Mouse (Mus musculus) heart, embryonic 16.5 days (tissue): ENCODE data around the gene Med19. TPM values are rescaled to one million over a fixed set of nuclear protein-coding genes. Genes with fewer than 3 reads are reported as not detected.

Experiments
- ATAC-seq: fragments of 200-750 bp; cut with Nextera tagmentation; replicated peaks from 2 replicates; pipeline ENCODE4 v1.8.0; 2017; ENCODE audit warnings: moderate number of reproducible peaks; ENCODE audit not compliant: insufficient read depth, low FRiP score; ENCODE audit errors: extremely low read depth
- H3K27ac ChIP-seq: fragments of 300-500 bp; sonication (generic); 2 replicates; pipeline ENCODE4 v1.5.1; 2014; ENCODE audit warnings: mild to moderate bottlenecking, low read length, control low read depth, moderate library complexity
- H3K27me3 ChIP-seq: fragments of 300-500 bp; sonication (generic); 2 replicates; pipeline ENCODE4 v1.6.1; 2014; ENCODE audit warnings: low read length, mixed read lengths; ENCODE audit not compliant: control insufficient read depth, insufficient read depth
- H3K36me3 ChIP-seq: fragments of 300-500 bp; sonication (generic); 2 replicates; pipeline ENCODE4 v1.6.1; 2014; ENCODE audit not compliant: control insufficient read depth, insufficient read depth
- H3K4me1 ChIP-seq: fragments of 300-500 bp; sonication (generic); 2 replicates; pipeline ENCODE4 v1.6.1; 2014; ENCODE audit warnings: low read length, mixed read lengths; ENCODE audit not compliant: control insufficient read depth, insufficient read depth
- H3K4me2 ChIP-seq: fragments of 300-500 bp; sonication (generic); 2 replicates; pipeline ENCODE4 v1.6.1; 2014; ENCODE audit warnings: low read depth, mild to moderate bottlenecking, control low read depth, low read length
- H3K4me3 ChIP-seq: fragments of 300-500 bp; sonication (generic); 2 replicates; pipeline ENCODE4 v1.5.1; 2014; ENCODE audit warnings: mild to moderate bottlenecking, control low read depth, low read length
- H3K9ac ChIP-seq: fragments of 300-500 bp; sonication (generic); 2 replicates; pipeline ENCODE4 v1.6.1; 2014; ENCODE audit warnings: low read length, control low read depth
- H3K9me3 ChIP-seq: fragments of 300-500 bp; sonication (generic); replicated peaks from 2 replicates; pipeline ENCODE4 v1.6.1; 2016; ENCODE audit warnings: low read length; ENCODE audit not compliant: control insufficient read depth
- WGBS: fragments of 180-500 bp; shearing (Covaris S2); extraction: QIAGEN DNeasy Blood & Tissue Kit; methylation state at CpG from one replicate; pipeline ENCODE4 v1.1.7; 2014; 5-methylcytosine and 5-hydroxymethylcytosine counted together
- polyA plus RNA-seq: library from polyadenylated mRNA; unstranded; fragments of >200 nt; fragmentation: Nextera tagmentation; extraction: Ambion mirVana; gene quantifications from 2 replicates; pipeline ENCODE4 v1.2.1, GENCODE M21; 2015

Med19 gene
- polyA plus RNA-seq, 1 experiment from 2014 or later, result 23.0 TPM

DNA sequence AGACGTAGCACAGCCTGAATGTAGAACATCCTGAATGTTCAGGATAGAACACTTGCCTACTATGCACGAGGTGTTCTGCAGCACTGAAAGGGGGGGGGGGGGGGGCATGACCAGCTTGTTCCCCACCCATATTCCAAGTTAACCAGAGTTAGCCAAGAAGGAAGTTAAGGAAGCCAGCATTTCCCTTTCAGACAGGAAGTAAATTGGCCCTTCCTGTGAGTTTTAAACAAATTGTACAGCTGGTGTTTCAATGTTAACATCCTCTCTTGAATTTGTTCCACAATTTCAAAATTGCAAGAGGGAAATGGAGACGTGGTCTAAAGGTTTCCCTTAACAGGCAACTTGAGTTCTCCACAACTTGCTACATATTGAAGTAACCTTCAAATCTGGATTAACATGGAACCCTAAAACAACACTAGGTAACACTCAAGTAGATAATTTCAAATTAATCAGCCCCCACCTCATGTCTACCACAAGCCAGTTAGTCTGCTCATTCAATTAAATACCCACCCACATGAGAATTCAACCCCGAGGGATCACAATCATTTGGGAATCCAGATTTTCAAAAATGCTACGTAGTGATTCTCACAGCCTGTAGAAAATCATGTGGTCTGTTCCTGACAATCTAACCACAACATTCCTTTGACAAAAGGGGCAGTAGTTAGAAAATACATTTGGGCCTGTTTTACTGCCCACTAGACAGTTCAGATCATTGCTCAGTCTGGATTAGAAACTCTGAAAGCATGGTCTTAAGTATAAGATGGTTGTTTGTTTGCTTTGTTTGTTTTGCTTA, 39.6 kb upstream of the Med19 start:
- Histone ChIP-seq H3K27ac (peak overlapping the region; percentile 97), H3K9ac (peak overlapping the region; percentile 8), H3K27me3 (no peaks in the 10 kb centered on the region), H3K9me3 (no peaks in the 10 kb centered on the region), H3K4me1 (peaks cover 82% of the 10 kb centered on the region), H3K4me3 (peak overlapping the region; percentile 16), H3K36me3 (0 out of 2 replicates have a peak, but pooled peaks cover 3% of the 10 kb centered on the region), H3K4me2 (peak overlapping the region; percentile 50)
- no peak for ATAC-seq
- WGBS, result 28% methylated on average over 5 of the region's 5 CpGs

- H3K4me1 ChIP-seq, result peaks cover 74% of the 10 kb centered on the region
These were observed 37.4 kb upstream of the Med19 start for GRCm38 (mm10) chr2:84640833-84641232.

GRCm38 (mm10) chr2:84646138-84646537, 32.1 kb upstream of the Med19 start:
- H3K36me3 ChIP-seq, result 0 out of 2 replicates have a peak, but pooled peaks cover 3% of the 10 kb centered on the region
- no peaks in the 10 kb centered on the region for H3K27me3 ChIP-seq
- no peaks in the 10 kb centered on the region for H3K9me3 ChIP-seq
- peaks cover 42% of the 10 kb centered on the region for H3K4me1 ChIP-seq
- H3K4me2 ChIP-seq, result peak overlapping the region; percentile 39
- H3K4me3 ChIP-seq, result no peak overlapping the region
- H3K9ac ChIP-seq, result no peak overlapping the region
- WGBS, result 25% methylated on average over 1 of the region's 1 CpGs
- ATAC-seq, result no peak
- H3K27ac ChIP-seq, result peak overlapping the region; percentile 61; the same call in 1 of the 2 replicates

More at GRCm38 (mm10) chr2:84640833-84641232, 37.4 kb upstream of the Med19 start:
- ATAC-seq, result no peak
- H3K36me3 ChIP-seq, result 0 out of 2 replicates have a peak, but pooled peaks cover 3% of the 10 kb centered on the region
- no peaks in the 10 kb centered on the region for H3K9me3 ChIP-seq
- no peaks in the 10 kb centered on the region for H3K27me3 ChIP-seq
- no peak overlapping the region; the same call in none of the 2 replicates for H3K27ac ChIP-seq
- no peak overlapping the region for H3K4me3 ChIP-seq
- no peak overlapping the region for H3K9ac ChIP-seq
- no peak overlapping the region for H3K4me2 ChIP-seq

DNA sequence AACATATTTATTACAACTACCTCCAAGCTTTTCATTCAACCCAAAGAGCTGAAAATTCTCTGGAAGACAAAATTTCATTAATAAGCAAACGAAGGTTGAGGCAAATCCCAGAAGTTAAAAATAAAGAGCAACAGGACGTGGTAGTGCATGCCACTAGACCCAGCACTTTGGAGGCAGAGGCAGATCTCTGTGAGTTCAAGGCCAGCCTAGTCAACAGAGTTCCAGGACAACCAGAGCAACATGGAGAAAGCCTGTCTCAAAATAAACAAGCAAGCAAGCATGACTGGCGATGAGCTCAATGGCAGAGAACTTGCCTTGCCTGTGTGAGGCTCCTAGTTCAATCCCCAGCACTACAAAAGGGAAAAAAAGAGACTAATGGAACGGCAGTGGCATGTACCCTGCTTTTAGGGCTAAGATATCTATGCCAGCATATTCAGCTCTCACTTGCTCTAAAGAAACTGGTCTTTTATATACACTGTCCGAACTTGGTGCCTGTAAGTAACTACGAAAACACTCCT, 31.1 kb upstream of the Med19 start:
- Histone ChIP-seq H3K9ac (no peak overlapping the region), H3K4me1 (peaks cover 35% of the 10 kb centered on the region), H3K27me3 (no peaks in the 10 kb centered on the region), H3K36me3 (0 out of 2 replicates have a peak, but pooled peaks cover 1% of the 10 kb centered on the region), H3K4me3 (no peak overlapping the region), H3K27ac (no peak overlapping the region), H3K9me3 (no peaks in the 10 kb centered on the region), H3K4me2 (peak overlapping the region; percentile 72)
- 79% methylated on average over 6 of the region's 6 CpGs for WGBS
- no peak for ATAC-seq

DNA sequence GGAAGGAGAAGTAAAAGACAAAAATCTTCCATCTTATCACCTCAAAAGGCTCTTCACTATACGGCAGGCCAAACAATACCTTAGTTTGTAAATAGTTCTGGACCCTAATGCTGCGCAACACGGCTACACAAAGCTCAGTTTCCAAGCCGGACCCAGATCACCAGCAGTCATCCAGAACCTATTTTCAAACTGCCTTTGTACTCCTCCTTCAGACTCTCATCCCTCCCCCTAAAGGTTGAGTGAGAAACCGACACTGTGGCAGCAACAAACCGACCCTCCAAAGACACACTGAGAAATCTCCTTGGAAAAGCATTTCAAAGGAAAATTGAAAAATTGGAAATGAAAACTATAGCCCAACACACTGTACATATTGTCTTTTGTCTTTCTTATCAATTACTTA, 29.8 kb upstream of the Med19 start:
- H3K9ac ChIP-seq, result peak overlapping the region; percentile 91
- H3K27ac ChIP-seq, result peak overlapping the region; percentile 57
- no peaks in the 10 kb centered on the region for H3K9me3 ChIP-seq
- no peaks in the 10 kb centered on the region for H3K27me3 ChIP-seq
- H3K4me2 ChIP-seq, result peak overlapping the region; percentile 72
- WGBS, result 12% methylated on average over 6 of the region's 6 CpGs
- H3K36me3 ChIP-seq, result no peaks in the 10 kb centered on the region
- no peak for ATAC-seq
- H3K4me1 ChIP-seq, result peaks cover 25% of the 10 kb centered on the region
- H3K4me3 ChIP-seq, result peak overlapping the region; percentile 61

GRCm38 (mm10) chr2:84649674-84650073, 28.5 kb upstream of the Med19 start:
- Histone ChIP-seq H3K4me3 (peak overlapping the region; percentile 80), H3K9ac (peak overlapping the region; percentile 91), H3K36me3 (no peaks in the 10 kb centered on the region), H3K4me1 (peaks cover 18% of the 10 kb centered on the region), H3K9me3 (no peaks in the 10 kb centered on the region), H3K4me2 (peak overlapping the region; percentile 72), H3K27me3 (no peaks in the 10 kb centered on the region), H3K27ac (peak overlapping the region; percentile 99)
- ATAC-seq, result no peak
- under 1% methylated on average over 10 of the region's 10 CpGs for WGBS

DNA sequence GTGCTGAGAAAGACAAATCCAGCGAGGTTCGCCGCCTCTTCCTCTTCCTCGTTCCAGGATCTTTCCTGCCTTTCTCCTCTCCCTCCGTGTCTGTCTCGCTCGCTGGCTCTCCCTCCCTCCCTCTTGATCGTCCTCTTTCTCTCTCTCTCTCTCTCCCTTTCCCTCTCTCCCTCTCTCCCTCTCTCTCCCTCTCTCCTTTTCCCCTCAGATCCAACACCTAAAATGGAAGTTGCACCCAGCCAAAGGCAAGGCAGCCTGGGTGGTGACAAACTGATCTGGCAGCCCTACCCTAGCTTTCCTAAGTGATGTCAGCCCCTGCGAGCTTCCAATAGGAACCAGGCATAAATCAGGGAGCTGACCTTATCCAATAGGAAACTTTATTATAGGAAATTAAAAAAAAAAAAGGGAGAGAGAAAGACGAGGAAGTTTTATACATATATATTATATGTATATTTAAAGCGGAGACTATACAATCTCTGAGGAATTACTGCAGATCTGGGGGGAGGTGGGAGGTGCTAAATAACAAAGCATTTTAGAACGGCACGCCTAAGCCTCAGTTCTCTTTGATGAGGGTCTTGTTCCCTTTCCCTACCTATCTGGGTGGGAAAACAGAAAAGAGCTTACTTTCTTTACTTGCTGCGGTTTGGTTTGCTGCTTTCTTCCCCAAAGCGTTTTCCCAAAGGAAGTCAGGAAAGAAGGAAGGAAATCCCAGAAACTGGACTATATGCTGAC, 27.6 kb upstream of the Med19 start, which contains the start of gene Ctnnd1:
Gene Ctnnd1, minus strand, starts transcription at position 302 of the 732 bp plus-strand sequence.
- peak; percentile 97 for ATAC-seq
- H3K27me3 ChIP-seq, result no peaks in the 10 kb centered on the region
- H3K4me1 ChIP-seq, result peaks cover 15% of the 10 kb centered on the region
- peak within 1 kb of the TSS; percentile 85 for H3K4me2 ChIP-seq
- peak within 1 kb of the TSS; percentile 99 for H3K27ac ChIP-seq
- under 1% methylated on average over 15 of the region's 15 CpGs for WGBS
- H3K9ac ChIP-seq, result peak within 1 kb of the TSS; percentile 91
- peak within 1 kb of the TSS; percentile 80 for H3K4me3 ChIP-seq
- H3K9me3 ChIP-seq, result no peaks in the 10 kb centered on the region
- no peaks in the 10 kb centered on the region for H3K36me3 ChIP-seq

DNA sequence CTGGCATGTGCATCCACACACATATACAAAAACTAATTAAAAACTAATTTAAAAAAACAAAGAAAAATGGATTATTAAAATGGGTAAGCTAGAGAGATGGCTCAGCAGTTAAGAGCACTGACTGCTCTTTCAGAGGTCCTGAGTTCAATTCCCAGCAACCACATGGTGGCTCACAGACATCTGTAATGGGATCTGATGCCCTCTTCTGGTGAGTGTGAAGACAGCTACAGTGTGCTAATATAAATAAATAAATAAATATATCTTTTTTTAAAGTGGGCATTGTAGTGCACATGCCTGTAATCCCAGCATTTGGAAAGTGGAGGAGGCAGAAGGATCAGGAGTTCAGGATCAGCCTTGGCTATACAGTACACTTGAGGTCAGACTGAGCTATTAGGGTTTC, 24.8 kb upstream of the Med19 start:
- H3K4me1 ChIP-seq, result no peaks in the 10 kb centered on the region; the same call in 1 of the 2 replicates
- H3K9me3 ChIP-seq, result no peaks in the 10 kb centered on the region
- H3K4me2 ChIP-seq, result no peak overlapping the region
- H3K27me3 ChIP-seq, result no peaks in the 10 kb centered on the region
- H3K27ac ChIP-seq, result no peak overlapping the region
- no peak overlapping the region for H3K9ac ChIP-seq
- H3K4me3 ChIP-seq, result no peak overlapping the region
- H3K36me3 ChIP-seq, result no peaks in the 10 kb centered on the region
- no peak for ATAC-seq
